Mouse (Mus musculus): ENCODE measurements at regions not wholly inside any gene's neighbourhood (a gene's known extent, or its start where the extent isn't known, plus 50 kb on each side); places are given as distances from the start of the nearest gene placed in this dataset.
"Not testable (repeated sequence)": the region's sequence is repeated elsewhere in the genome, so short reads cannot be mapped to it uniquely, and the experiment has no call there.

DNA sequence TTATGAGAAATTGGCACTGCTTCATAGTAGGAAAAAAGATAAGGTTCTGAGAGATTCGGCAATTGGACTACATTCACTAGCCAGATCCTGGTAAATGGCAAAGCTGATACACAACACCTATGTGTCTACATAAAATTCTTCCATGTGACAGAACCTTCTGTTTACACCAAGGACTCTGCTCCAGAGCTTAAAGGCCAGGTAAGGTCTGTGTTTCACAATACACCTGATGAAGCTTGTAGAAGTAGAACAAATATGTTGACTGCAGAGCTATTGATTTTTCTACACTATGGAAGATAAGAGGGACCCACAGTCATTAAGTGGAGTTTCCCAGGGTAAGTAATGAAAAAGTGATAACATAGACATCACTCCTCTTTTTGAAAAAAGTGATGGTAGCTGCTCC, 480.7 kb downstream of the Cypt12 start:
- Histone ChIP-seq H3K4me3 (ENCODE audit: low read depth, low read length) (no peak overlapping the region), H3K27ac (ENCODE audit: low read depth, low read length) (no peak overlapping the region), H3K36me3 (ENCODE audit: control insufficient read depth, insufficient read depth, low read length) (no peaks in the 10 kb centered on the region), H3K9me3 (ENCODE audit: control insufficient read depth, low read length) (no peaks in the 10 kb centered on the region), H3K27me3 (ENCODE audit: control insufficient read depth, insufficient read depth, low read length) (no peaks in the 10 kb centered on the region), H3K4me1 (ENCODE audit: control insufficient read depth, insufficient read depth, low read length) (no peaks in the 10 kb centered on the region), H3K4me2 (ENCODE audit: low read depth) (no peak overlapping the region), H3K9ac (ENCODE audit: low read length) (no peak overlapping the region)
- ATAC-seq (ENCODE audit: insufficient read depth, low FRiP score, low TSS enrichment) (no peak), DNase-seq (ENCODE audit: low spot score) (no peak)
- WGBS = 89% methylated on average over 1 of the region's 1 CpGs

DNA sequence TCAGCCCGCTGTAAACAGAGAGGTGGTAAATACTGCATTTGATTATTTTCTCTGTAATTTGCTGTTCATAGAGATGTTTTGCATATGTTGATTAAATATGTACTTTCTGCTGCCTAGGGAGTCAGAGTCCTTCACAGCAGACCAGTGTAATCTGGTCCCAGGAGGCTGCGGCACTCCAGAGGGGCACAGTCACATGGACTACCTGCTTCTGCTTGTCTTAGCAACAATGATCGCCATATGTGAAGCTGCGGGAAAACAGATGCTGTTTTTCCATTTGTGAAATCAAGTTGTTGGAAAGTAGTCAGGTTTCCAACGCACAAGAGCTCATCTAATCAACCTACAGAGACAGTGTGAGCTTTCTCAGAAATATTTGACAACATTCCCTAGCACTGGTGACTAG, 490.6 kb downstream of the Cypt12 start:
- Histone ChIP-seq H3K9ac (ENCODE audit: low read length) (no peak overlapping the region), H3K4me1 (ENCODE audit: control insufficient read depth, insufficient read depth, low read length) (no peaks in the 10 kb centered on the region), H3K4me3 (ENCODE audit: low read depth, low read length) (no peak overlapping the region), H3K9me3 (ENCODE audit: control insufficient read depth, low read length) (no peaks in the 10 kb centered on the region), H3K27me3 (ENCODE audit: control insufficient read depth, insufficient read depth, low read length) (no peaks in the 10 kb centered on the region), H3K36me3 (ENCODE audit: control insufficient read depth, insufficient read depth, low read length) (no peaks in the 10 kb centered on the region), H3K4me2 (ENCODE audit: low read depth) (no peak overlapping the region), H3K27ac (ENCODE audit: low read depth, low read length) (no peak overlapping the region)
- DNase-seq (ENCODE audit: low spot score) = no peak
- WGBS = 84% methylated on average over 5 of the region's 5 CpGs
- ATAC-seq (ENCODE audit: insufficient read depth, low FRiP score, low TSS enrichment) = no peak

- Histone ChIP-seq H3K27me3 (ENCODE audit: control insufficient read depth, insufficient read depth, low read length) (no peaks in the 10 kb centered on the region), H3K4me3 (ENCODE audit: low read depth, low read length) (no peak overlapping the region), H3K36me3 (ENCODE audit: control insufficient read depth, insufficient read depth, low read length) (no peaks in the 10 kb centered on the region), H3K9me3 (ENCODE audit: control insufficient read depth, low read length) (no peaks in the 10 kb centered on the region), H3K9ac (ENCODE audit: low read length) (no peak overlapping the region), H3K4me1 (ENCODE audit: control insufficient read depth, insufficient read depth, low read length) (no peaks in the 10 kb centered on the region), H3K27ac (ENCODE audit: low read depth, low read length) (no peak overlapping the region), H3K4me2 (ENCODE audit: low read depth) (no peak overlapping the region)
- ATAC-seq (ENCODE audit: insufficient read depth, low FRiP score, low TSS enrichment) (no peak), DNase-seq (ENCODE audit: low spot score) (no peak)
- WGBS = 85% methylated on average over 3 of the region's 3 CpGs
These were observed 504.2 kb downstream of the Cypt12 start for GRCm38 (mm10) chr3:18452197-18452933.

- DNase-seq (ENCODE audit: low spot score) (no peak), ATAC-seq (ENCODE audit: insufficient read depth, low FRiP score, low TSS enrichment) (peak; percentile 58; the same call in 1 of the 2 replicates)
- H3K9me3 ChIP-seq (ENCODE audit: control insufficient read depth, low read length) = no peaks in the 10 kb centered on the region
- H3K9ac ChIP-seq (ENCODE audit: low read length) = no peak overlapping the region
- no peaks in the 10 kb centered on the region for H3K36me3 ChIP-seq (ENCODE audit: control insufficient read depth, insufficient read depth, low read length)
- WGBS = 76% methylated on average over 2 of the region's 3 CpGs
- no peaks in the 10 kb centered on the region for H3K4me1 ChIP-seq (ENCODE audit: control insufficient read depth, insufficient read depth, low read length)
- H3K4me3 ChIP-seq (ENCODE audit: low read depth, low read length) = no peak overlapping the region
- no peak overlapping the region for H3K27ac ChIP-seq (ENCODE audit: low read depth, low read length)
- H3K27me3 ChIP-seq (ENCODE audit: control insufficient read depth, insufficient read depth, low read length) = no peaks in the 10 kb centered on the region
- H3K4me2 ChIP-seq (ENCODE audit: low read depth) = no peak overlapping the region
These were observed 505.2 kb downstream of the Cypt12 start for GRCm38 (mm10) chr3:18453220-18453985.

DNA sequence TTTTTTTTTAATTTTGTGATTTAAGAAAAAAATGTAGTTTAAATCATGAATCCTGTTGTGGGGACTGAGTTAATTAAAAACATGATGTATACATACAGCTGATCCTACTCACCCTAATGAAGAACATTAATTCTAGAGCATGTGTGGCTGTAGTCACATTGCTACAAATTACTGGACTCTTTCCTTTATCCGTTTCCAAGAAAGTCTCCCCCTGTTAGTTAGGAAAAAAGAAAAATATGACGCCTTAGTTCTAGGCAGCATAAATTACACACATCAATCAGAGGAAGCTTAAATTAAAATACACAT, 505.7 kb downstream of the Cypt12 start:
- DNase-seq (ENCODE audit: low spot score) (no peak), ATAC-seq (ENCODE audit: insufficient read depth, low FRiP score, low TSS enrichment) (peak; percentile 65; the same call in 1 of the 2 replicates)
- WGBS = 71% methylated on average over 2 of the region's 2 CpGs
- no peaks in the 10 kb centered on the region for H3K9me3 ChIP-seq (ENCODE audit: control insufficient read depth, low read length)
- no peak overlapping the region for H3K4me2 ChIP-seq (ENCODE audit: low read depth)
- no peak overlapping the region for H3K9ac ChIP-seq (ENCODE audit: low read length)
- no peak overlapping the region for H3K4me3 ChIP-seq (ENCODE audit: low read depth, low read length)
- H3K27me3 ChIP-seq (ENCODE audit: control insufficient read depth, insufficient read depth, low read length) = no peaks in the 10 kb centered on the region
- no peaks in the 10 kb centered on the region for H3K36me3 ChIP-seq (ENCODE audit: control insufficient read depth, insufficient read depth, low read length)
- no peak overlapping the region for H3K27ac ChIP-seq (ENCODE audit: low read depth, low read length)
- H3K4me1 ChIP-seq (ENCODE audit: control insufficient read depth, insufficient read depth, low read length) = no peaks in the 10 kb centered on the region

DNA sequence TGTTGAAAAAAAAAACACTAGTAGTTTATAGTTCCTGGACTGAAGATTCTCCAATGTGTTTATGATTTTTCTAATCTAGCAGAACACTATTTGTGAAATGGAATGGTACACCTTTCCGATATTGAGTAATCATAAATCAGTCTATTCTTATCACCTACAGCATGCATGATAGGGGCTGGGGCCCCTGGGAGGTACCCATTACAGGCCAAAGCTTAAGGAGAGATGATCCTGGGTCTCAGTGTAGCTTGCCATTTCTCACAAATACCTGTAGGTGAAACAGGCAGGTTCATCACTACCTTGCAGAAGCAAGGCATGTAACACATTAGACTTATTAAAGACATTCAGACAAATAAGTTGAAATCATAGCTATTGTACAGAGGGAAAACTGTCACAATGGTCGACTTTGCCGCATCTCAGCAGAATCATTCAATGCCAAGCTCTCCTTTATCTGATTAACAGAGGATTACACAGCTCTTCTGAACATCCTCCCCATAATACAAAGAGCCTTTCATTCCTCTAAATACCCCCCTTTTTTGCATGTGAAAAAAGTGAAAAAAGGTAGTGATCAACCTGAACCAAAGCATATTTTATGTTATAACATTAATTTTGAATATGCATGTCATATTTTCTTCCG, 506.5 kb downstream of the Cypt12 start:
- DNase-seq (ENCODE audit: low spot score); H3K4me2 ChIP-seq (ENCODE audit: low read depth); ATAC-seq (ENCODE audit: insufficient read depth, low FRiP score, low TSS enrichment); H3K27me3 ChIP-seq (ENCODE audit: control insufficient read depth, insufficient read depth, low read length); H3K9ac ChIP-seq (ENCODE audit: low read length); H3K9me3 ChIP-seq (ENCODE audit: control insufficient read depth, low read length); H3K27ac ChIP-seq (ENCODE audit: low read depth, low read length); H3K4me3 ChIP-seq (ENCODE audit: low read depth, low read length); H3K4me1 ChIP-seq (ENCODE audit: control insufficient read depth, insufficient read depth, low read length); H3K36me3 ChIP-seq (ENCODE audit: control insufficient read depth, insufficient read depth, low read length): not testable (repeated sequence)
- WGBS = 96% methylated on average over 2 of the region's 4 CpGs

DNA sequence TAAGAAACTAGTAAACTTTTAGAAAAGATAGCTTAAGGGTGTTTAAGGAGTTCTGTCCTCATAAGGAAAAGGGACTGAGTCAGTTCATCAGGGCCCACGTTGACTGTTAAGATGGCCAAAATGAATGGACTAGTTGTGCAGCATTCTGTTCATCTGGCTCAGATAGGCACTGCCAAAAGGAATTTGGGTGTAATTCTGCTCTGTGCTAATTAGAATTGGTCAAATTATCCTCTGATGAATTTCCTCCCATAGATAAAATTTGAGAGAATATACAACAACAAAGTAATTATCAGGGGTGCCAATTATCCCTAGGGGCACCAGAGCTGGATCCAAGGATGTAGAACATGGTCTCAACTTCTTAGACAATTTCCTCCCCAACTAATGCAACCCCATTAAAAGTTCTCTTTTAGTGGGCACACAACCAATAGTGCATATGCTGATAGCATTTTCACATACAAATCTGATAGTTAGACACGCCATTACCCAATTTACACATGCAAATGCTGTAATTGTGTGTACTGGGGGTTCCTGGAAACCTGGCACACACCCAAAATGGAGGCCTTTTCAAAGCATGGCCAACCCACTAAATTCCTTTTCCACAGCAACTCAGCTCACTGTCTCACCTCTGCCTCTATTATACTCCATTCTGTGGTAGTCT, 508.0 kb downstream of the Cypt12 start:
- Histone ChIP-seq H3K4me1 (ENCODE audit: control insufficient read depth, insufficient read depth, low read length) (no peaks in the 10 kb centered on the region), H3K36me3 (ENCODE audit: control insufficient read depth, insufficient read depth, low read length) (no peaks in the 10 kb centered on the region), H3K27me3 (ENCODE audit: control insufficient read depth, insufficient read depth, low read length) (no peaks in the 10 kb centered on the region), H3K4me3 (ENCODE audit: low read depth, low read length) (no peak overlapping the region), H3K9ac (ENCODE audit: low read length) (no peak overlapping the region), H3K27ac (ENCODE audit: low read depth, low read length) (no peak overlapping the region), H3K4me2 (ENCODE audit: low read depth) (no peak overlapping the region), H3K9me3 (ENCODE audit: control insufficient read depth, low read length) (no peaks in the 10 kb centered on the region)
- 78% methylated on average over 2 of the region's 2 CpGs for WGBS
- DNase-seq (ENCODE audit: low spot score) (no peak), ATAC-seq (ENCODE audit: insufficient read depth, low FRiP score, low TSS enrichment) (no peak)

GRCm38 (mm10) chr3:18460267-18460666, 512.1 kb downstream of the Cypt12 start:
- Histone ChIP-seq H3K4me1 (ENCODE audit: control insufficient read depth, insufficient read depth, low read length) (no peaks in the 10 kb centered on the region), H3K9me3 (ENCODE audit: control insufficient read depth, low read length) (no peaks in the 10 kb centered on the region), H3K9ac (ENCODE audit: low read length) (no peak overlapping the region), H3K36me3 (ENCODE audit: control insufficient read depth, insufficient read depth, low read length) (no peaks in the 10 kb centered on the region), H3K27ac (ENCODE audit: low read depth, low read length) (no peak overlapping the region), H3K4me3 (ENCODE audit: low read depth, low read length) (no peak overlapping the region), H3K27me3 (ENCODE audit: control insufficient read depth, insufficient read depth, low read length) (no peaks in the 10 kb centered on the region), H3K4me2 (ENCODE audit: low read depth) (no peak overlapping the region)
- DNase-seq (ENCODE audit: low spot score) (no peak), ATAC-seq (ENCODE audit: insufficient read depth, low FRiP score, low TSS enrichment) (no peak)
- 86% methylated on average over 1 of the region's 1 CpGs for WGBS

All from neural tube, embryonic 11.5 days (tissue).